Mouse (Mus musculus) layer of hippocampus, postnatal 10 days (tissue): ENCODE data around the gene Majin. TPM values are rescaled to one million over a fixed set of nuclear protein-coding genes. Genes with fewer than 3 reads are reported as not detected.

Experiments
- DNase-seq, 2 experiments: peaks; one replicate each; pipeline ENCODE4 v3.0.0; 2021; ENCODE audit warnings: low spot score in 2 of 2
- microRNA-seq, 2 experiments: library from miRNA; unstranded; fragments of <30 nt; microRNA quantifications; one replicate each; pipeline ENCODE4 v1.2.0; 2021
- total RNA-seq, 2 experiments: library from RNA; stranded (reverse); gene quantifications; 2 replicates each; pipeline ENCODE4 v1.2.3; 2021

The Majin gene
- total RNA-seq, 2 experiments from 2014 or later = not detected

- peak; percentile 80 to 84 for DNase-seq
These were observed 78.0 kb downstream of the Majin start for GRCm38 (mm10) chr19:6262222-6262621.

GRCm38 (mm10) chr19:6262839-6263433 lies 78.7 kb downstream of the Majin start:
- DNase-seq = no peak

- DNase-seq = no peak
These were observed 80.0 kb downstream of the Majin start for GRCm38 (mm10) chr19:6264200-6264599.

- DNase-seq = no peak
These were observed 80.8 kb downstream of the Majin start for GRCm38 (mm10) chr19:6264945-6265344.

GRCm38 (mm10) chr19:6265727-6266182 lies 81.6 kb downstream of the Majin start:
- DNase-seq = no peak

- no peak for DNase-seq
These were observed 83.3 kb downstream of the Majin start for GRCm38 (mm10) chr19:6267306-6268169.

- DNase-seq = peak; percentile 87 to 90
These were observed 84.0 kb downstream of the Majin start for GRCm38 (mm10) chr19:6268170-6268528.

GRCm38 (mm10) chr19:6268670-6269132 lies 84.5 kb downstream of the Majin start:
- no peak for DNase-seq

GRCm38 (mm10) chr19:6269798-6270475 lies 85.7 kb downstream of the Majin start:
- DNase-seq = no peak

GRCm38 (mm10) chr19:6270661-6271060 lies 86.5 kb downstream of the Majin start:
- no peak for DNase-seq

- no peak for DNase-seq
These were observed 87.0 kb downstream of the Majin start for GRCm38 (mm10) chr19:6271206-6271605.

- DNase-seq = no peak
These were observed 87.9 kb downstream of the Majin start for GRCm38 (mm10) chr19:6272053-6272452.

- no peak for DNase-seq
These were observed 88.5 kb downstream of the Majin start for GRCm38 (mm10) chr19:6272738-6273137.

- no peak for DNase-seq
These were observed 89.4 kb downstream of the Majin start for GRCm38 (mm10) chr19:6273592-6273991.

Small RNAs within 50 kb of the gene (microRNA-seq; reads per million reads assigned to microRNA genes)
- gene Mir192 = 6.5 to 7.6 reads per million in 2 experiments
- gene Mir194-2 = 18.3 to 26.7 reads per million in 2 experiments

Other genes with a start within 250 kb of the Majin start
- 10 to 100 TPM in 1 of 2 experiments, 1 to 10 TPM in 1; 10.0 to 10.1 TPM for gene Pola2, start 220.2 kb upstream of the Majin start, total RNA-seq
- not detected for gene Slc22a20, start 198.2 kb upstream of the Majin start, total RNA-seq
- gene Capn1, start 168.5 kb upstream of the Majin start, total RNA-seq = 10 to 100 TPM; 17.7 to 19.1 TPM
- gene Syvn1, start 137.8 kb upstream of the Majin start, total RNA-seq = 10 to 100 TPM; 40.6 to 41.2 TPM
- gene Mrpl49, start 126.6 kb upstream of the Majin start, total RNA-seq = 10 to 100 TPM; 40.3 to 42.4 TPM
- 100 to 1,000 TPM; 656 to 785 TPM for gene Fau, start 126.5 kb upstream of the Majin start, total RNA-seq
- gene Znhit2, start 123.2 kb upstream of the Majin start, total RNA-seq = 10 to 100 TPM; 37.3 to 41.2 TPM
- gene Tm7sf2, start 116.0 kb upstream of the Majin start, total RNA-seq = 10 to 100 TPM; 60.0 to 70.8 TPM
- gene Vps51, start 107.2 kb upstream of the Majin start, total RNA-seq = 10 to 100 TPM; 82.0 to 92.0 TPM
- gene Tmem262, start 104.4 kb upstream of the Majin start, total RNA-seq = not detected
- under 1 TPM; 0.56 to 0.85 TPM for gene Gm28374, start 102.1 kb upstream of the Majin start, total RNA-seq
- gene Zfpl1, start 99.4 kb upstream of the Majin start, total RNA-seq = 10 to 100 TPM; 36.8 to 37.6 TPM
- 1 to 10 TPM; 1.1 to 1.3 TPM for gene Cdca5, start 99.4 kb upstream of the Majin start, total RNA-seq
- under 1 TPM in 1 of 2 experiments, not detected in 1; 0.80 TPM for gene AC131692.1, start 90.0 kb upstream of the Majin start, total RNA-seq
- gene Naaladl1, start 78.6 kb upstream of the Majin start, total RNA-seq = under 1 TPM; 0.32 to 0.38 TPM
- gene Sac3d1, start 65.7 kb upstream of the Majin start, total RNA-seq = 10 to 100 TPM; 18.8 to 21.6 TPM
- 10 to 100 TPM; 35.0 to 35.4 TPM for gene Snx15, start 56.1 kb upstream of the Majin start, total RNA-seq
- gene Batf2, start 43.4 kb upstream of the Majin start, total RNA-seq = under 1 TPM in 1 of 2 experiments, not detected in 1; 0.59 TPM
- gene Arl2, start 42.8 kb upstream of the Majin start, total RNA-seq = 10 to 100 TPM; 53.0 to 60.2 TPM
- not detected for gene Gpha2, start 42.0 kb downstream of the Majin start, total RNA-seq
- 100 to 1,000 TPM; 187 to 188 TPM for gene Ppp2r5b, start 51.5 kb downstream of the Majin start, total RNA-seq
- 10 to 100 TPM; 31.3 to 31.6 TPM for gene Atg2a, start 57.3 kb downstream of the Majin start, total RNA-seq
- 10 to 100 TPM; 75.1 to 82.7 TPM for gene Ehd1, start 92.3 kb downstream of the Majin start, total RNA-seq
- gene Cdc42bpg, start 122.1 kb downstream of the Majin start, total RNA-seq = 1 to 10 TPM; 5.0 TPM
- 10 to 100 TPM; 72.0 to 73.6 TPM for gene Men1, start 150.6 kb downstream of the Majin start, total RNA-seq
- 10 to 100 TPM; 79.3 to 86.2 TPM for gene Map4k2, start 156.7 kb downstream of the Majin start, total RNA-seq
- gene Sf1, start 179.3 kb downstream of the Majin start, total RNA-seq = 100 to 1,000 TPM; 190 to 194 TPM
- gene Pygm, start 200.0 kb downstream of the Majin start, total RNA-seq = 10 to 100 TPM; 16.2 to 17.4 TPM
- gene Rasgrp2, start 215.0 kb downstream of the Majin start, total RNA-seq = 10 to 100 TPM; 93.5 to 99.9 TPM
- 100 to 1,000 TPM; 683 to 691 TPM for gene Nrxn2, start 234.3 kb downstream of the Majin start, total RNA-seq